Mouse (Mus musculus) layer of hippocampus, postnatal 25 days (tissue): ENCODE results near the gene Gm28308. TPM values are rescaled to one million over a fixed set of nuclear protein-coding genes. Genes with fewer than 3 reads are reported as not detected.

ENCODE experiments used
- DNase-seq, 2 experiments: peaks; one replicate each; pipeline ENCODE4 v3.0.0; 2022; ENCODE audit warnings: mixed read lengths in 2 of 2, low spot score in 1 of 2; ENCODE audit errors: extremely low spot score in 1 of 2
- total RNA-seq, 2 experiments: library from RNA; stranded (reverse); gene quantifications; 2 replicates each; pipeline ENCODE4 v1.2.3; 2021

Gene Gm28308
- total RNA-seq, 2 experiments from 2014 or later = not detected

DNA sequence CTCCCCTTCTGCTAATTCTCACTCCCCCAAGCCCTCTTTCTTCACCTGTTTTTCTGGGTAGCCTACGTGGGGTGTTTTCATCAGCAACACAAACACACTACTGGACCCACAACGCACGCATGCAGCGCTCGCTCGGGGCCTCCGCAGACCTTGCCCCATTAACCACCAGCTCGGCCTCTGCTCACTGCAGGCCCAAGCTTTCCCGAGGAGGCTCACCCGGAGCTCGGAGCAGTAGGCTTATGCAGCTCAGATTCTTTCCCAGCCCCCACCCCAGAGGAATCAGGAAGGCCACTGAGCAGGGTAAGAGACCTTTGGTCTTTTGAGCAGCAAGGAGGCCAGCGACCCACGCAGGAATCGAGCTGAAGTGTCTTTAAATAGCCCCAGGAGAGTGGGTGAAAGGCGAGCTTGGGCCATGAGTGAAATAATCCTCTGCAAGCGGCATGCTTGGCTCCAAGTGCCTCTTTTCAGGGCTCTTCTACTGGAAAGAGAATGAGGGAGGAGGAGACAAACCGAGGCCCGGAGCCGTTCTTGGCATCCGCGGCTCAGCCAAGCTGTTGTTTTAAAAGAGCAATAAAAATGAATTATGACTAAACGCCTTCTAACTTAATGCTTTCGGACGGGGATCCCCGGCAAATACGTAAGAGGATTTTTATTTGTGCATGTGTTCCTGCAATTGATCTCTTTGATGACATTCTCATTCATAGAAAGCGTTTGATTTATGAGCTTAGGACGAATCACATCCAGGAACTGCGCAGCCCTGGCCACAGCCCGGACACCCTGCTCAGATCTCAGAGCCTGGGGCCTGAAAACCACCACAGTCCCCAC lies 52.4 kb downstream of the Gm28308 start:
- no peak for DNase-seq

DNA sequence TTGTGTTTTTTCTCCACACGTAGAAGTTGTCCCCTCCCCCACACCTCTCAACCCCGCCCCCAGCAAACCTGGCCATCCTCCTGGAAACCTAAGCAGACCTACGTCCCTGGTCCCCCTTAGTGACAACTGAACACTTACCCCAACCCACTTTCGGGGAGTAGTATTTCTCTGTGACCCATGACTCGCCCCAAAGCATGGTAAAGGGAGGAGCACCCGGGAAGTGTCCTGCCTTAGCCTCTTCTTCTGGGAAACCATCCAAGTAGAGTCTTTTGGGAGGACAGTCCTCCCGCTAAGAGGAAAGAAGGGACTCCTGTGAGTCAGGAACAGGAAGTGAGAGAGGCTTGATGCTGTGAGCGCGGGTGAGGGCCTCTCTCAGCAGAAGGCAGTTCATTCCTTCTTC lies 53.2 kb downstream of the Gm28308 start:
- DNase-seq = no peak

- DNase-seq = no peak
Measured at GRCm38 (mm10) chr6:52159164-52159761, 53.9 kb downstream of the Gm28308 start.

DNA sequence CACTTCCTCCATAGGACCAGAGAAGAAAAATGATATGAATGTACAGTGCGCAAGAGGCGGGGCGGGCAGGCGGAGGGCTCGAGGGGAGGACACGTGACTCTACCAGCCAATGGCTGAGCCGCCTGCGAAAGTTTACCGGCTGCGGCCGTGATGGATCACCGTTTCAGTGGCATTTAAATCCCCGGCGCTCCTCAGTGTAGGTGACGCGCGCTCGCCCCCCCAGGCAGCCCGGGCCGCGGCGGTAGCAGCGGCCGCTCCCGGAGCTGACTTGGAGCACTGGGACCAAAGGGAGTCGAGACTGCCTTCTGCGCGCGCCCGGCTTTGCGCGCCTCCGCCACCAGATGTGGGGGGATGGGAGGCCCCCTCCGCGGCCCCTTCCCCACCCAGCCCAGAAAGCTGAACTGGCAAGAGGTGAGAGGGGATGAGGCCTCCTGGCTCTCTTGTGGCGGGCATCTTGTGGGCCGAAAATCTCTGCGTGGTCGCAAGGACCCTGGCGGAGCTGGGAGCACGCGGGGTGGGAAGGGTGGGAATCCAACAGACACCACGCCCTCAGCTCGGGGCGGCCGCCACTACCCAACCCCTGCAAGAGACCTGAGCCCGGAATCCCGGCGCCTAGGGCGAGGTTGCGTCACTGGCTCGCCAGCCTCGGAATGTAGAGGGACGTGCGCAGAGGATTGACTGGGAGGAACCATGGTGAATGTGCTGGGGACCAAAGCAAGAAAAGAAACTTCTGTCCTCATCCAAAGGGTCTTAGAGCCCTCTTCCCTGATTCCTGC lies 54.7 kb downstream of the Gm28308 start, which contains the start of gene Hoxa1:
Gene Hoxa1 (minus strand): TSS at position 42 of the 776 bp plus-strand sequence.
- DNase-seq = no peak

- no peak for DNase-seq
Measured at GRCm38 (mm10) chr6:52157466-52158275, 55.5 kb downstream of the Gm28308 start.

- DNase-seq = peak in 1 of 2 experiments; percentile 4
Measured at GRCm38 (mm10) chr6:52156551-52157200, 56.5 kb downstream of the Gm28308 start.

DNA sequence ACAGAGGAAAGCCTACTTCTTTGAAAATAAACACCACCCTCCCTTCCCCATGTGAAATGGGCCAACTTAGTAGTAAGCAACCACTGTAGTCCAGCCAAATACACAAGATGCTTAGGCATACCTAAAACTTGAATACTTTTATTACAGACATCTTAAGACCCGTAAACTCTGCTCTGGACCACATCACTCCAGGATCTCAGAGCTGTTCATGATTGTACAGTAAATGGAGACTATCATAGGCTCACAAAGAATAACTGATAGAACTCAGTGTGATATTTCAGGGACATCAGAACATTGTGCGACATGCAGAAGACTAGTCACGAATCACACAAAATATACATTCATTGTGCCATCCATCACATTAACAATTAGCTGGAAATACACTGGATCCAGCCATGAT lies 57.7 kb downstream of the Gm28308 start:
- no peak for DNase-seq

DNA sequence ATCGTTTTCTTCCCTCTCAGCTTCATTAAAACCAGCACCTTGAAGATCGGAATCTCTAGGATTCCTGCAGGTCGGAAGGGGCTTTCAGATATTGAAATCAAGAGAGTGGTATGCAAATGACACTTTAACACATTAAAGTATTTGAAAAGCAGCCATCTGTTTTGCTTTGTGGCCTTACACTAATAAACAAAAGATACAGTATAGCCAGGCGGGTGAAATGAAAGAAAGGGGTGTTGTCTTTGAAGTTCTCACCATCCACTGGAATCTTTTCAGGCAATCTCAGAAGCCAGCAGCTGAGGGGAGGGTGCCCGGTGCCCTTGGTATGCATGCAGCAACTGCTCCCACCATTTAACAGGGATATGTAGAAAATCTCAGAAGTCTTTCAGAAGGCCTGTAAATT lies 59.1 kb downstream of the Gm28308 start:
- no peak for DNase-seq

DNA sequence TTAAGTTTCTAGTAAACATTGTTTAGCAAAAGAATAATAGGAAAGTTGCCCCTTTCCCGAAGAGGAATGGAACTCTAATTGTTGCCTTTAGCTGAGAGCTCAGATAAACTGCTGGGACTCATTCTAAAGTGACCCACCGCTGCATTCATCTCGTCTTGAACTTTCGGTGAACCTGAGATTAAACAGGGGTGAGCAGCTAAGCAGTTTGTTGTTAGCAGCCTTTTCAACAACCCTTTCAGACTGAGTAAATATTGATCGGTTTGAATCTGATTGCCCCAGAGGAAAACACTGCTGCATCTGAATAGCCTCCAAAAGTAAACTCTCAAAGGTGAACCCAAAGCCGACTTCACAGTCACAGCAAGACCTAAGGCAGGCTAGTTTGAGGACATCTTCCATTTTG lies 59.9 kb downstream of the Gm28308 start:
- DNase-seq = no peak

DNA sequence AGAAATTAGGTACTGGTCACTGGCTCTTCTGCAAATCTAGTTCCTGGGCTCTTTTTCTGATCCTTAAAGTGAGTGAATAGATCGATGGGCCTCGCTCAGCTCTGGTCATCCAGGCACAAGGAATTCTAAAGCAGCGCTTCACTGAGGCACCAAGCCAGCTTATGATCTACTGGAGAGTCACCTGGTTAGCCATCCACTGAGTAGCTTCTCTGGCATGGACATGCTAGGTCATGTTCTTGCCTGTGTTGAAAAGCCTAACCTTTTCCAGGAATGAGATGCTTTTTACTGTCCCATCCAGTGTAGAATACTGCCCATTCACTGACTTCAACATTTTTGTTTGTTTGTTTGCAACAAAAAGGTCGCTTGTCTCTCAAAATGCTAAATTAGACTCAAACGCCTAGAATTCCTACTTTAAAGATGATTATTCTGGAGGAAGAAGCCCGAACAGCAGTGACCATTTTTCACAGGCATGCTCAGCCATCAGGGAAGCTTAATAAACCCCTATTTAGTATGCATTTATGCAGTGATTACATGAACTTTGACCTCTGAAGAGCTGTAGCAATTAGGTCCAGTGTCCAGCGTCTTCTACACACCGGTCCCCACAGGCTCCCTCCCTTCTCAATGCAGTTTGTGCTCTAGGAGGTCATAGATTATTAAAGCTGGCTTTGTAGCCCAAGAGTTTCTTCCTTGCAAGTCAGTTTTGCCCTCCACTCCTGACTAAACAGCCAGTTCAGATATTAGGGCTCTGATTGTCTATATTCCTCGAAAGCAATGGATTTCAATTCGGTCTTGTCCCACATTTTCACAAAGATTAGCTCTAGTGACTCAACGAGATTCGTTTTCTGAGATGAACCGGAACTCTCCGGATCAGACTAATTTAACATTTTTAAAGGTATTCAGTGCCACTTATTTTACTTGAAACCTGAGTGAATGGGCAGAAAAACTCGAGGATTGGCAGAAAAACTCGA lies 60.6 kb downstream of the Gm28308 start:
- no peak for DNase-seq

GRCm38 (mm10) chr6:52151571-52151970 lies 61.6 kb downstream of the Gm28308 start:
- DNase-seq = no peak

DNA sequence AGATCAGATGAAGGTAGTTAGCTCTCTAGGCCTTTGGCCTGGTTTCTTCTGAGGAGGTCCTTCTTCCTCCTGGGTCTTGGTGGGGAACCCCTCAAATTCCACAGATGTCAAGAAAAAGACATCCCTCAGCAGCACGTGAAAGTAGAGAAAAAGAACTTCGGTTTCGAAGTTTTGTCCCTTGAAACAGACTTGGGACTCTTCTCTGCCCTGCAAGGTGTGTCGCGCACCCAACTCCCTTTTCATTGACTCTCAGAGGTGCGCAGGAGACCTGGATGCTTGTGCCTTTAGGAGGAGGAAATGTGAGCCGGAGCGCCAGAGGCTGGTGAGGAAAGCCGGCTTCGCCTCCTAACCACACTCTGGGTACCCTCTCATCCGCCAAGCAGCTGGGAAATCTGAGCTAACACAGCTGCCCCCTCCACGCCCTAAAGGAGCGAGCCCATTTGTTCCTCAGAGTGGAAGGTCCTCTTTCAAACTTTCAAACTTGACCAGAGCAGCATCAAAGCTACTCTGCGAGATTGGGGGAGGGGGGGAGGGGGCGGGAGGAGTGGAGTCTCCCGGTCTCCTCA lies 62.7 kb downstream of the Gm28308 start:
- no peak for DNase-seq

GRCm38 (mm10) chr6:52139115-52139514 lies 74.0 kb downstream of the Gm28308 start:
- DNase-seq = no peak

DNA sequence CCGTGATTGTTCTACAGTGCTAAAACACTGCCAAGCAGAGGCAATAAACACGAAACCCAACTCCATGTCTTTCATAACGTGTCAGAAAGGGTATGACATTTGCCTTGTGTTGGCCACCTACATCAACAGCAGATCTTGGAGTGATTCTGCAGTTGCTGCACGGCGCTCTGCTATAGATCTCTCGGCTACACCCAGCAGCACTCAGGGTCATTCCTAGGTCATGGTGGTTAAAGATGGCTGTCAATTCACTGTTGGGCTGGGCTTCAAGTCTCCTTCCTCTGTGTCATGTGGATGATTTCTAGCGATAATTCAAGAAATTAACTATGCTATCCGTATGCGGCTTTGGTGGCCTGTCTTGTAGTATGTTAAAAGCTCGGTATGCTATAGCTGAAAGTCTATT lies 74.6 kb downstream of the Gm28308 start:
- no peak for DNase-seq

DNA sequence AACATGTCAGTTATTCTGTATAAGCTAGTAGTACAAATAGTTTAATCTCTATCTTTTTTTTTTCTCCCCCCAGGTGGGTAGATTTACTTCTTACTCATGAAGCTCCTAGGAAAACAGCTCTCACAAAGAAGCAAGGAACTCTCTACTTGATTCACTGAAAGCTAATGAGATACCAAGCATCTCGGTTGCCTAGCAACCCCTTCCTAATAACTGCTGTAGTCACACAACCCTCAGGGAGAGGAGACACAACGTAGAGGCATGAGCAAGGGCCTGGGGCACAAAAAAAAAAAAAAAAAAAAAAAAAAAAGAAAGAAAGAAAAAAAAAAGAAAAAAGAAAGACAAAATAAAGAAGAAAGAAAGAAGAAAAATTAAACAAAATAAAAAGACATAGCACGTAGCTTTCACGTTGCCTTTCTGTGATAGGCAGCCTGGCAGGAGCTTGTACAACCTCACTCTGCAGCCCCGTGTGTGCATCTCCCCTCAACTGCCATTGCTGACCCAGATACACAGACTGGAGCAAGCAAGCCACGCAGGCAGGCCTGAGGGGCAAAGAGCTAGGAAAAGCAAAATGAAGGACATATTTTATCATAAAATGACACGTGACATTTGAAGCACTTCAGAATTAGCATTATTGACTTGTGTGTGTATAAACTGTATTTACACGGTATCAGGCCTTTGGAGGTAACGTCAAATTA lies 75.2 kb downstream of the Gm28308 start:
- no peak for DNase-seq

- DNase-seq = no peak
Measured at GRCm38 (mm10) chr6:52123673-52124072, 89.5 kb downstream of the Gm28308 start.

- no peak for DNase-seq
Measured at GRCm38 (mm10) chr6:52121173-52121572, 92.0 kb downstream of the Gm28308 start.
